Mouse (Mus musculus) liver, adult 2 months (tissue): ENCODE measurements around the gene Filip1.

ENCODE experiments used
- CTCF ChIP-seq: fragments of 200-500 bp; IDR thresholded peaks from 2 replicates; pipeline ENCODE4 v1.5.1; 2011; ENCODE audit warnings: low read depth, low read length, control low read depth
- POLR2A ChIP-seq: fragments of 200-500 bp; IDR thresholded peaks from 2 replicates; pipeline ENCODE4 v1.6.1; 2011; ENCODE audit warnings: low read length, control low read depth; ENCODE audit not compliant: insufficient read depth; ENCODE audit errors: extremely low read depth

DNA sequence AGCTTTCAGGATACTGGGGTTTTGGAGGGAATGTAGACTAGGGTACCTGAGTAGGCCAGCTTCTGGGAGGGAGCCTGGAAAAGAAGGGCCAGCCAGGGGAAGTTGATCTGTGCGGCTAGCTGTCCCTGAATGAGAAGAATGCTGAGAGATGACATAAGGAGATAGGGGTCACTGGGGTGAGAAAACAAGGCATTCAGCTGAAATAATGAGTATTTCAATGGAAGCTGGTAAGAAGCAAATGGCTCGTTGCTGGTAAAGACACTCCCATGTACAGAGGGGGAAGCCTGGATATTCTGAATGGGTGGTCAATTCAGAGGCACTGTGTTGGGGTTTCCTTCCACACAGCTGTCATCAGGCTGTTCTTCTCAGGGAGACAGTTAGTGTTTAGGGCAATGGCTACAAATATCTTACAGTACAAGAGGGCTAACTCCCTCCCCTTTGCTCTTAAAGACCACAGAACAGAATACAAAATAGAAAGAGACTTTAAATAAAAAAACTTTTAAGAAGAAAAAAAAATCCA lies 26.7 kb upstream of the Filip1 start:
- TF ChIP-seq CTCF (no peak), POLR2A (no peak)
